Mouse (Mus musculus) lung, postnatal 0 days (tissue): Measurements from ENCODE around the gene Mlip.

Experiments
- CTCF ChIP-seq: IDR thresholded peaks from 2 replicates; pipeline ENCODE4 v1.5.1; 2016; ENCODE audit warnings: antibody characterized with exemption, mild to moderate bottlenecking
- EP300 ChIP-seq: IDR thresholded peaks from 2 replicates; pipeline ENCODE4 v1.6.1; 2016; ENCODE audit warnings: antibody characterized with exemption, mild to moderate bottlenecking, control low read depth

DNA sequence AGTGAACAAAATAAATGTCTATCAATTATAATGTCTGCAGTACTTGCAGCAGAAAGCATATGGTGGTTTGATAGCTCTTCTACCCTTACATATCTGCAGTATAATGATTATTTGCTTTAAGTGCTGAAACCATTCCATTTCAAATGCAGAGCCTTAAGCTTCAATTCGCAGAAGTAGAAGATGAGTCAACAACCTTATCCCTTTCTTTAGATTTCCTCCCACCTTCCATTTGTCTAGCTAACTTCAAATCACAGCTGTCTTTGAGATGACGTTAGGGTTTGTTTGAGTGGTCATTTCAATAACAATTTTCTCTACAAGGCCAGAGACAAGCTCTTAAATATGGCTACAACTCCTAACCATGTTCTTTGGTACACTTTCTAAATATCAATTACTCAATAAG is 47.4 kb downstream of the Mlip start:
- TF ChIP-seq CTCF (no peak), EP300 (no peak)
